Mouse (Mus musculus) CD4-positive, CD25-positive, alpha-beta regulatory T cell, adult 2 months (primary cell): ENCODE measurements at regions not wholly inside any gene's neighbourhood (a gene's known extent, or its start where the extent isn't known, plus 50 kb on each side); places are given as distances from the start of the nearest gene placed in this dataset.
A peak's percentile ranks its signal among the peaks of the same experiment; 100 is the strongest.
"Not testable (repeated sequence)": the region's sequence is repeated elsewhere in the genome, so short reads cannot be mapped to it uniquely, and the experiment has no call there.

Experiments used
- DNase-seq: peaks from one replicate; pipeline ENCODE4 v3.0.0-alpha.2; 2012; ENCODE audit warnings: low read depth, low spot score

GRCm38 (mm10) chr12:28922236-28922635 lies 170.6 kb downstream of the Eipr1 start:
- no peak for DNase-seq

DNA sequence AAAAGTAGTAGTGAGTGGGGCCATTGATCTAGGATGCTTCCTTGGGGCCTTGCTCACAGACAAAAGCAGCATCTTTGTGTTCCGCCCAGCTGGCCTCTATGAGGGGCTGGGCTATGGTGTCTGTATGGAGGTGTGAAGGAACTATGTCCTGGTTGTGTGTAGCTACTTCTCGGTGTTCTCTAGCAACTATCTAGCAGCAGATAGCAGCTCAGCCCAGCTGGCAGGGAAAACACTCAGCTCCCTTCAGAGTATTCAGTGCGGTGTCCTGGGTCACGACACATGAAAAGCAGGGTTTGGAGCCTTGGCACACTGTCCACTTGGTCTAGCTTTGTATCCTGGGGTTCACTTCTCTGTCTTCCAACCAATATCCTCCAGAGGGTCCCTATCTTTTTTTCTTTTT lies 173.6 kb downstream of the Eipr1 start:
- DNase-seq: no peak

GRCm38 (mm10) chr12:28939936-28940335 lies 188.3 kb downstream of the Eipr1 start:
- DNase-seq: no peak

GRCm38 (mm10) chr12:28948889-28949288 lies 197.3 kb downstream of the Eipr1 start:
- DNase-seq: no peak

DNA sequence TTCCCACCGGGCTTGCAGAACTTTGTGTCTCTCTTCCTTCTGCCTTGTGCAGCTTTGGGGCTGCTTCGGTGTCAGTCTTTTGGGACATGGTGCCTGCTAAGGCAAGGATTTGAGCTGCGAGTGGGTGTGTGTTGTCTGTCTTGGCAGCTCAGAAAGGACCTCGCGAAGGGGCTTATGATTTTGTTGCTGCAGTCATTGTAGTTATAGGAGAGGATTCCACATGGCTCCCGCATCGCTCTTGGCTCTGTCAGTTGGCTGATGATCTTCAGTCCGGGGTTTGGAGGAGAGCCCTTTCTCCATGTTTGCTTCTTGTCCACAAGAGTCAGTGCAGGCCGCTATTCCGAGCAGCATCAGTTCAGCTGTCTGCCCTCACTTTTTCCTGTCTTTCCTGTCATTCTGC lies 197.7 kb downstream of the Eipr1 start:
- DNase-seq: no peak

DNA sequence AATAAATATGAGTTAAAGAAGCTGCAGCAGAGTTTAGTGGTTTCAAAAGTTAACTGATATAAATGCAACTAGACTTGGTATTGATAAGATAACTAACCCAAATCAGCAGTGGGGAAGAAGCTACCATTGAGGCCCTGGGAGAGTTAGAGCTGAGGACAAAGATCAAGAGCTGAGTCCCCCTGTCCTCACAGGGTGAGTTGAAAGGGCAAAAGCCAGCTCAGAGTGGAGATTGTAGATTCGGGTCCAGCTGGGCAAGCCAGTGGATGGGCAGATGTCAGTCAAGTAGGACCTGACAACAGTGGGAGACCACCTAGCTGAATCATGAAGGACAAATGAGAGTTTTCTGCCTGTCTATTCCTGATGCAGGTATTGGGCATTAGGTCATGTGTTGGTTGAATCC lies 205.6 kb downstream of the Eipr1 start:
- no peak for DNase-seq

- no peak for DNase-seq
These were observed 207.1 kb downstream of the Eipr1 start for GRCm38 (mm10) chr12:28958661-28959060.

DNA sequence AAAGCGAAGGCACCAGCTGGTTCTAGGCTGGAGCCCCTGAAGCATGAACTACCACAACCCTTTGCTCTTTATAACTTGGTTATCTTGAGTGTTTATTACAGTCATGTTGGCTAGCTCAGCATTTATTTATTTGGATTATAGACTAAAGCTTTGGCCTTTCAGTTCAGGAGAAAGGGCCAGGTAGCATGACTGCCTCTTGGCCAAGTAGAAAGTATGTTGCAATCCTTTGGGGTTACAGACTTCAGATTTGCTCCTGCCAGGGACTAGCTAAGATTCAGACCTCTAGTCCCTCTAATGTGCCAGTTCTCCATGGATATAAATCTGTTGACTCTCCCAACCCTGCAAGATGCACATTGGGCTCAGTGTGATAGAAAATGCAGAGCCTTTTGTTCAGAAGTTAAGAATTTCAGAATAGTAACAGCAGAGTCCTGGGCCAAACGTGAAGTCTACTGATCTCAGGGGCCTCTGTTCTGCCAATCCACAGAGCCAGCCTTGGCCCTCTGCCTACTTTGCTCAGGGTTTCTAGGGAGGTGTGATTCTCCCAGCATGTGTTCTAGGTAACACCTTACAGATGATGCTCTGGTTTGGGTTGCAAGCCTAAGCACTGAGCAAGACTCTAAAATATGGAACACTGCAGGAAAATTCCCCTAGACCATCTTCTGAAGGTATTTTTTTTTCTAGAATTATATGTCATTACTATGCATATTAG lies 218.2 kb downstream of the Eipr1 start:
- DNase-seq: no peak

GRCm38 (mm10) chr12:28974571-28975041 lies 223.0 kb downstream of the Eipr1 start:
- peak; percentile 2 for DNase-seq

GRCm38 (mm10) chr12:28975249-28975648 lies 223.6 kb downstream of the Eipr1 start:
- no peak for DNase-seq

- DNase-seq: no peak
These were observed 228.1 kb downstream of the Eipr1 start for GRCm38 (mm10) chr12:28979679-28980078.

DNA sequence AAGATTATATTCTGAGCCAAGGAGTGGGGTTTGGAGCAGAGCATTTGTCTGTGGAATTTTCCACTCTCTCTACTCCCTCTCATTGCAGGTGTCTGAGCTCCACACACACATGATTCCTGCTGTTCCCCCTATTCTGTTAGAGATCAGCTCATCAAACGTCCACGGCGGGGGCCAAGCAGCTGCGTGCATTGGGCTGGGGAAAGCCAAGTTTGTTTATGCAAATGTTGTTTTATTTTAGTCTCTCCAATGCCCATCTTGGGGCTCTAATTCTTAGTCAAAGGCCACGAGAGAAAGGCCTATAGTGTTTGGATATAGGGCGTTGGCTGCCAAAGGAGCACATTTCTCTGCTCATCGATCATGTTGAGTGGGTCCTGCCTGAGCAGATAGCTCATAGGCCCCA lies 234.6 kb downstream of the Eipr1 start:
- no peak for DNase-seq

DNA sequence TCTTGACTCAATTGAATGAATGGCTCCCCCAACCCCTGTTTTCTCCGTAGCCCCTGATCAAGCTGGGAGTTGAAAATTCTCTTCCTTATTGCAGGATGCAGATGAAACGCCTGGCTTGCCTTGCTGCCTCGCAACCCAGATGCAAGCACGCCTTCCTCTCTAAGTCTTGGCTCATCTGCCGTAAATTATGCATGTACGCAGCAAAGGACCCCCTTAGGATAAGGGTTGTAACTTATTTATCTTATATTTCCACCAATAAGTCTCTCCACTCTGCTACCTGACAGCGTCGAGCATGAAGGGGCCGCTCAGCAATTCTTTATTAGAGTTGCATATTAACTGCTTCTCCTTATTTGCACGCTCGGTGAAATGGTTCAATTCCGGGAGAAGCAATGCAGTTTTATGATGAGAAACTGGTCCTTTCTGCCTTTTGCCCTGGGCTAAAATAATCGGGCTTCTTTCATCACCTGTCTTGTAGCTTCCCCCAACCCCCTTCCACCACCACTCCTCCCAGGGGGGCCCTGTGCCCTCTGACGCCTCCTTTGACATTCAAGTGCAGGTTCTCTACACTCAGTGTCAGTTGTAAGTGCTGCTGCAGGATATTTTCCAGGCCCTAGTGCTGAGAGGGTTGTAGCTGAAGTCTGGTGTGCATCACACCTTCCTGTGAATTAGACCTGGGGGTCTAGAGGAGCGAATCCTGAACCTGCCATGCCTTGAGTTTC lies 246.0 kb downstream of the Eipr1 start:
- no peak for DNase-seq

- no peak for DNase-seq
These were observed 248.4 kb downstream of the Eipr1 start for GRCm38 (mm10) chr12:28999963-29000451.

- no peak for DNase-seq
These were observed 252.9 kb downstream of the Eipr1 start for GRCm38 (mm10) chr12:29004504-29004903.

- no peak for DNase-seq
These were observed 263.0 kb downstream of the Eipr1 start for GRCm38 (mm10) chr12:29014601-29015000.

GRCm38 (mm10) chr12:29015200-29015862 lies 263.7 kb downstream of the Eipr1 start:
- DNase-seq: no peak

GRCm38 (mm10) chr12:29021152-29021551 lies 269.5 kb downstream of the Eipr1 start:
- DNase-seq: no peak

DNA sequence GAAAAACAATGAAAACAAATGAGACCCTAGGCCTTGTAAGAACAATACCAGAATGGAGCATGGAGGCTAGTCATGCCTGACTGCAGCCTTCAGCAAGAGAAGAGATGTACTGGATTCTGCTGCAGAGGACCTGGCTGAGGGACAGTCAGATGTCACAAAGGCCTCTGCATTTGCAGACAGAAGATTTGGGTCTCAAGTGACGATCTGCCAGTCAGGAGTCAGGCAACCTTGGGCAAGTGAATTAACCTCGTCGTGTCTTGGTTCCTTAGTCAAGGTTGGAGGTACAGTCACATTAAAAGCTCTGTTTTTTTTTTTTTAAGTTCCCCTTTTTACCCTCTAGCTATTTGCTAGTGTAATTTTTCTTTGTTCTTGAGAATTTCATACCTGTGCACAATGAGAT lies 276.6 kb downstream of the Eipr1 start:
- DNase-seq: no peak

GRCm38 (mm10) chr12:29029461-29029860 lies 277.9 kb downstream of the Eipr1 start:
- DNase-seq: no peak

DNA sequence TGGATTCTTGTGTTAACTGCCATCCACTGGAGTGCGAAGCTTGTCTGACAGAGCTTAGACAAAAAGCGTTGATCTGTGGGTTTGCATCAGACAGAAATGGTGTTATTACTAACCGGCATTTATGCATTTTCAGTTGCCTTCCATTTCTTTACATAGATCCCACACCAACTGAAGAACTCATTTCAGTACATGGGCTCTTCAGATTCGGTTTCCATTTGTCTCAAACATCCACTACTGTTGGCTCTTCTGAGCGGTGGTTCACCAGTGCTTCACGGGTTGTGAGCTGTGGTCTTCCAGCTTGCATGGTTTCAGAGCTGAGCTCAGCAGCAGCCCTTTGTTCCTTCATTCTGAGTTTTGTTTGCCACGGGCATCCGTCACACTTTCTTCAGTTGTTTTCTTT lies 294.4 kb downstream of the Eipr1 start:
- no peak for DNase-seq

GRCm38 (mm10) chr12:29048596-29048995 lies 297.0 kb downstream of the Eipr1 start:
- DNase-seq: not testable (repeated sequence)
